Mouse (Mus musculus): ENCODE results near the gene Kirrel3. TPM values are rescaled to one million over a fixed set of nuclear protein-coding genes. Genes with fewer than 3 reads are reported as not detected.
A peak's percentile ranks its signal among the peaks of the same experiment; 100 is the strongest.

Gene Kirrel3
- polyA plus RNA-seq, 1 experiment from 2014 or later: 0.23 TPM

DNA sequence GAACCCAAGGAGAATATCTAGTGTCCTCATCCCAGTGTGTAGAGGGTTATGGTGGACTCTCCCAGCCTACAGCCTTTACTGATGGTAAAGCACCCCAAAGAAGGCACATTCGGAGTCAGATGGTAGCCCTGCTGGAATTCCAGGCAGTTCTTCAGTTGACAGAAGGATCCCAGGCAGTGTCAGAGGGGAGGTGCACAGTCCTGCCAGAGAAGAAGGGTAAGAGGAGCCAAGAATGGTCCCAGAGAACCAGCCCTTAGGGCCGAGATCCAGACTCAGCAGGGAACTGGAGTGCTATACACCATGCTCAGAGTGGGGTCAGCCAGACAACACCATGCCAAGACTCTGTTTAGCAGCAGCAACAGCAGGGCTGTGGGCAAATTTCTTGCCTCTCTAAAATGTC is 416.2 kb downstream of the Kirrel3 start:
- WGBS (ENCODE audit: insufficient replicate concordance): 39% methylated on average over 2 of the region's 2 CpGs
- H3K4me2 ChIP-seq: no peak overlapping the region

GRCm38 (mm10) chr9:34905164-34905563 is 419.5 kb downstream of the Kirrel3 start:
- ATAC-seq (ENCODE audit: low read depth): no peak

More for the DNA sequence above, 416.2 kb downstream of the Kirrel3 start:
- Histone ChIP-seq H3K4me3 (replicated peaks) (no peak overlapping the region), H3K9me3 (replicated peaks) (no peaks in the 10 kb centered on the region), H3K27ac (no peak overlapping the region), H3K4me1 (replicated peaks) (no peaks in the 10 kb centered on the region), H3K27me3 (no peaks in the 10 kb centered on the region), H3K36me3 (no peaks in the 10 kb centered on the region), H3K9ac (no peak overlapping the region)
- DNase-seq (no peak), ATAC-seq (ENCODE audit: low read depth) (no peak)

DNA sequence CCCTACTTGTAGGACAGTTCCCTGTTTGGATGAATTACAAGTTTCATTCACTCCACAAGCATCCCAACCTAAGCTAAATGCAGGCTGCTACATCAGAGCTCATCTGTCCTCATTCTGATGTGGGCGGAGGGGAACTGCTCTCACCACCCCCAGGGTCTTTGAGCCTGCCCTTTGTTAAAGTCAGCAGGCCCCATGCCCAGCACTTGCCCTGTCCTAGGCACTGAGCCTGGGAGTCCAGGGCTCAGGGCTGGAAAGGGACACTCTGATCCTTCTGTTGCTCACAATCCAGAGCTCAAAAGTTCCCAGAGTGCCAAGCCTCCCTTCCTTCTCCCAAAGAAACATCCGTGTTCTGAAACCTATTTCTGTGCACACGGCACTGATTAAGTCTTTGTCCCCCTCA is 422.3 kb downstream of the Kirrel3 start:
- Histone ChIP-seq H3K9me3 (replicated peaks) (no peaks in the 10 kb centered on the region), H3K4me1 (replicated peaks) (no peaks in the 10 kb centered on the region), H3K4me3 (replicated peaks) (no peak overlapping the region), H3K27me3 (no peaks in the 10 kb centered on the region), H3K36me3 (no peaks in the 10 kb centered on the region), H3K27ac (no peak overlapping the region), H3K9ac (no peak overlapping the region), H3K4me2 (no peak overlapping the region)
- DNase-seq: no peak
- ATAC-seq (ENCODE audit: low read depth): no peak
- 71% methylated on average over 3 of the region's 3 CpGs for WGBS (ENCODE audit: insufficient replicate concordance)

More at GRCm38 (mm10) chr9:34905164-34905563, 419.5 kb downstream of the Kirrel3 start:
- Histone ChIP-seq H3K4me1 (replicated peaks) (no peaks in the 10 kb centered on the region), H3K9me3 (replicated peaks) (no peaks in the 10 kb centered on the region), H3K36me3 (no peaks in the 10 kb centered on the region), H3K27me3 (no peaks in the 10 kb centered on the region), H3K4me3 (replicated peaks) (no peak overlapping the region), H3K4me2 (no peak overlapping the region), H3K27ac (no peak overlapping the region), H3K9ac (no peak overlapping the region)
- no peak for DNase-seq
- WGBS (ENCODE audit: insufficient replicate concordance): 61% methylated on average over 6 of the region's 6 CpGs

- no peak for DNase-seq
- no peaks in the 10 kb centered on the region for H3K36me3 ChIP-seq
- H3K9me3 ChIP-seq (replicated peaks): no peaks in the 10 kb centered on the region
- WGBS (ENCODE audit: insufficient replicate concordance): 50% methylated on average over 7 of the region's 7 CpGs
- H3K4me1 ChIP-seq (replicated peaks): no peaks in the 10 kb centered on the region
- H3K27me3 ChIP-seq: no peaks in the 10 kb centered on the region
- no peak overlapping the region for H3K9ac ChIP-seq
- no peak overlapping the region for H3K4me3 ChIP-seq (replicated peaks)
- no peak overlapping the region for H3K27ac ChIP-seq
- no peak overlapping the region for H3K4me2 ChIP-seq
- no peak for ATAC-seq (ENCODE audit: low read depth)
These were observed 426.1 kb downstream of the Kirrel3 start for GRCm38 (mm10) chr9:34911838-34912237.

DNA sequence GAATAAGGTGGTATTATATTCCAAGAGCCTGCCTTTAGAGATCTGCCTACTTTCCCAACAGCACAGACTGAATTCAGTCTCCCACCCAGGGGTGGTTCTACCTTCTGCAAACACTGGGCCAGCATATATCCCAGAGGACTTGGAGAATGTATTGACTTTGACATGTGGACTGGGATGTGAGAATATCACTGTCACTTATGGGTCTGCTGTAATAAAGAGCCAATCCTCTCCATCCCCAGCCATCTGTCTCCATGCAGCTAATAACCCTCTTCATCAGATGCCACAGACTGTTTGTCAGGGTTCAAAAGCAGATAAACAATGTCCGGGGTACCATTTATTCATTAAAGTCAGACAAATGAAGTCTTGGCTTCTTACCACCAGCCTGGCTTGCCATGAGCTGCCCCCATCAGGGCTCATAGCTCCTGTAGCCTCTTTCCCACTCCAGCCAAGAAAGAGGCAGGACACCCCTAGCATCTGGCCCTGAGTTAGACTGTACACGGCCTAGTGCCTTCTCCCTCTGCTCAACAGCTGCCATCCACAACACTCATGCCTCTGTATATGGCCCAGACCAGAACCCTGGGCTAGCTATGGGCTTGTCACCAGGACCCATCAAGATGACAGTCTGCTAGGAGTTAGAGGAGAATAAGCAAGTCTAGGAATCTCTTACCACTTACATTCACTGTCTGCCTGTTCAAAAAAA is 426.7 kb downstream of the Kirrel3 start:
- H3K4me1 ChIP-seq (replicated peaks): no peaks in the 10 kb centered on the region
- DNase-seq: no peak
- ATAC-seq (ENCODE audit: low read depth): no peak
- no peaks in the 10 kb centered on the region for H3K36me3 ChIP-seq
- H3K27me3 ChIP-seq: no peaks in the 10 kb centered on the region
- H3K27ac ChIP-seq: no peak overlapping the region
- no peak overlapping the region for H3K9ac ChIP-seq
- WGBS (ENCODE audit: insufficient replicate concordance): 56% methylated on average over 2 of the region's 2 CpGs
- no peak overlapping the region for H3K4me2 ChIP-seq
- H3K9me3 ChIP-seq (replicated peaks): no peaks in the 10 kb centered on the region
- H3K4me3 ChIP-seq (replicated peaks): no peak overlapping the region

GRCm38 (mm10) chr9:34912996-34913395 is 427.3 kb downstream of the Kirrel3 start:
- DNase-seq (peak; percentile 3), ATAC-seq (ENCODE audit: low read depth) (no peak)
- 8% methylated on average over 5 of the region's 5 CpGs for WGBS (ENCODE audit: insufficient replicate concordance)

GRCm38 (mm10) chr9:34918976-34919375 is 433.3 kb downstream of the Kirrel3 start:
- H3K27ac ChIP-seq: no peak overlapping the region
- DNase-seq (no peak), ATAC-seq (ENCODE audit: low read depth) (no peak)
- H3K4me3 ChIP-seq (replicated peaks): no peak overlapping the region
- H3K36me3 ChIP-seq: no peaks in the 10 kb centered on the region
- no peaks in the 10 kb centered on the region for H3K4me1 ChIP-seq (replicated peaks)
- H3K4me2 ChIP-seq: no peak overlapping the region
- no peak overlapping the region for H3K9ac ChIP-seq
- 82% methylated on average over 5 of the region's 5 CpGs for WGBS (ENCODE audit: insufficient replicate concordance)
- H3K27me3 ChIP-seq: no peaks in the 10 kb centered on the region
- H3K9me3 ChIP-seq (replicated peaks): no peaks in the 10 kb centered on the region

More at GRCm38 (mm10) chr9:34912996-34913395, 427.3 kb downstream of the Kirrel3 start:
- Histone ChIP-seq H3K9me3 (replicated peaks) (no peaks in the 10 kb centered on the region), H3K36me3 (no peaks in the 10 kb centered on the region), H3K27me3 (no peaks in the 10 kb centered on the region), H3K4me3 (replicated peaks) (no peak overlapping the region), H3K4me2 (no peak overlapping the region), H3K4me1 (replicated peaks) (no peaks in the 10 kb centered on the region), H3K27ac (no peak overlapping the region), H3K9ac (no peak overlapping the region)

- no peak overlapping the region for H3K9ac ChIP-seq
- DNase-seq (no peak), ATAC-seq (ENCODE audit: low read depth) (no peak)
- no peaks in the 10 kb centered on the region for H3K27me3 ChIP-seq
- H3K9me3 ChIP-seq (replicated peaks): no peaks in the 10 kb centered on the region
- H3K4me3 ChIP-seq (replicated peaks): no peak overlapping the region
- no peak overlapping the region for H3K27ac ChIP-seq
- H3K4me1 ChIP-seq (replicated peaks): no peaks in the 10 kb centered on the region
- 49% methylated on average over 3 of the region's 3 CpGs for WGBS (ENCODE audit: insufficient replicate concordance)
- H3K36me3 ChIP-seq: no peaks in the 10 kb centered on the region
- no peak overlapping the region for H3K4me2 ChIP-seq
These were observed 434.4 kb downstream of the Kirrel3 start for GRCm38 (mm10) chr9:34920116-34920515.

DNA sequence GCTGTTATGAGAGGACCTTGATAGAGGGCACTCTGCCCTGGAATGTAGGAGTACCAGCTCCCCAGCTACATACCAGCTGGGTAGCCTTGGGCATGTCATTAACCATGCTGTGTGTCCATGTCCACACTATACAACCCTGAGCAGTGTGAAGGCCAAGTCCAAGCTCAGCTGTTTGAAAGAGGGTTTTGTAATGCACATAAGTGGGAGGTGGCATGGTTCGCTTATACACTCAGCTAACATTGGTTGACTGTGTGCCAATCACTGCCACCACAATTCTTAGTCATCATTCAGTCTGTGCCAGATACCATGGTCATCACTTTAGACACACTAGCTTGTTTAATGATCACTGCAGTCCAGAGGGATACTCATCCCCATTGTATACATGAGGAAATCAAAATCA is 436.2 kb downstream of the Kirrel3 start:
- H3K4me3 ChIP-seq (replicated peaks): no peak overlapping the region
- no peaks in the 10 kb centered on the region for H3K36me3 ChIP-seq
- no peaks in the 10 kb centered on the region for H3K4me1 ChIP-seq (replicated peaks)
- H3K9me3 ChIP-seq (replicated peaks): no peaks in the 10 kb centered on the region
- H3K27me3 ChIP-seq: no peaks in the 10 kb centered on the region
- H3K4me2 ChIP-seq: no peak overlapping the region
- WGBS (ENCODE audit: insufficient replicate concordance): 46% methylated on average over 1 of the region's 1 CpGs
- no peak for DNase-seq
- no peak overlapping the region for H3K9ac ChIP-seq
- ATAC-seq (ENCODE audit: low read depth): no peak
- H3K27ac ChIP-seq: no peak overlapping the region

- no peak for ATAC-seq (ENCODE audit: low read depth)
- Histone ChIP-seq H3K4me1 (replicated peaks) (no peaks in the 10 kb centered on the region), H3K9ac (no peak overlapping the region), H3K27me3 (no peaks in the 10 kb centered on the region), H3K9me3 (replicated peaks) (no peaks in the 10 kb centered on the region), H3K4me2 (no peak overlapping the region), H3K4me3 (replicated peaks) (no peak overlapping the region), H3K36me3 (no peaks in the 10 kb centered on the region), H3K27ac (no peak overlapping the region)
- 54% methylated on average over 6 of the region's 6 CpGs for WGBS (ENCODE audit: insufficient replicate concordance)
- DNase-seq: no peak
These were observed 437.0 kb downstream of the Kirrel3 start for GRCm38 (mm10) chr9:34922716-34923115.

DNA sequence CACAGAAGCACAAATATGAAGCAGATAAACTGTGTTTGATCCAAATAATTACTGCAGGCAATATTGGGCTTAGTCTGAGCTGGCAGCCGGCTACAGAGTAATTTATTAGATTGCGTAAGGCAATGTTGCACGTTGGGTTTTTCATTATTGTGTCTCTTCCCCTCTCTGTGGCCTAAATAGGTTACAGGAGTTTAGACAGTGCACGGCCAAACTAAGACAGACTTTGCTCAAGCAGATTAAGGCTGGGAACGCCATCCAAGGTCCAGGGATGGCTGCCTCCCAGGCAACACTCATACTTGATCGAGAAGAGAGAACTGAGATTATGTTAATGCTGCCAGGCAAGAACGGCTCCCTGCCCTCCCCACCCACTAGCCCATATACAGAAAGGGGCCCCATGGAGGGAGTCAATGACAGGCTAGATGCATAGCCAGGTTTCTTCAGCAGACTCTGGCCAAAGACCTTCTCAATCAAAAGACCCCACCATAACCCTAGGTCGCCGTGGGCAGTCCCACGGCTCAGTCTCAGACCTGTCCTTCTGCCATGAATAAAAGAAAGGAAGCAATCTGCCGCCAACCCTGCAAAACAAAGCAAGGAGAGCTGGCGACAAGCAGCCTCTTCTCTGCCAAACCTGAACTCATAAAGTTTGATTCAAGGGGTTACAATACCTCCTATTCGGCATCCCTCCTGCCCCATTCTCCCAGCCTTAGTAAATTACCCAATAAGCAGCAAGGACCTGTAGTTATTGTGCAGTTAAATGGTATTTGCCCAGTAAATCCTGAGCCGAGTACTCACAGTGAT is 437.6 kb downstream of the Kirrel3 start:
- H3K36me3 ChIP-seq: no peaks in the 10 kb centered on the region
- 65% methylated on average over 14 of the region's 14 CpGs for WGBS (ENCODE audit: insufficient replicate concordance)
- no peak overlapping the region for H3K4me2 ChIP-seq
- ATAC-seq (ENCODE audit: low read depth) (no peak), DNase-seq (no peak)
- no peak overlapping the region for H3K27ac ChIP-seq
- no peaks in the 10 kb centered on the region for H3K27me3 ChIP-seq
- no peak overlapping the region for H3K4me3 ChIP-seq (replicated peaks)
- H3K9me3 ChIP-seq (replicated peaks): no peaks in the 10 kb centered on the region
- H3K9ac ChIP-seq: no peak overlapping the region
- no peaks in the 10 kb centered on the region for H3K4me1 ChIP-seq (replicated peaks)

- no peak for DNase-seq
- H3K27me3 ChIP-seq: no peaks in the 10 kb centered on the region
- no peaks in the 10 kb centered on the region for H3K9me3 ChIP-seq (replicated peaks)
- no peak overlapping the region for H3K27ac ChIP-seq
- H3K4me2 ChIP-seq: no peak overlapping the region
- no peaks in the 10 kb centered on the region for H3K36me3 ChIP-seq
- 61% methylated on average over 5 of the region's 5 CpGs for WGBS (ENCODE audit: insufficient replicate concordance)
- no peak overlapping the region for H3K4me3 ChIP-seq (replicated peaks)
- no peaks in the 10 kb centered on the region for H3K4me1 ChIP-seq (replicated peaks)
- H3K9ac ChIP-seq: no peak overlapping the region
- ATAC-seq (ENCODE audit: low read depth): no peak
These were observed 439.9 kb downstream of the Kirrel3 start for GRCm38 (mm10) chr9:34925616-34926015.

Data from liver, embryonic 13.5 days (tissue).